Mouse (Mus musculus) ovary, adult 10 weeks (tissue): Measurements from ENCODE around the gene Mmp27. TPM values are rescaled to one million over a fixed set of nuclear protein-coding genes. Genes with fewer than 3 reads are reported as not detected.

Source experiments
- polyA plus RNA-seq: library from polyadenylated mRNA; stranded (reverse); fragments of 350-450 nt; fragmentation: Illumina TruSeq; extraction: RNeasy Lipid Tissue Mini Kit (QIAGEN cat#74804); gene quantifications from one replicate; pipeline ENCODE4 v1.2.3, GENCODE M21; 2014

Gene Mmp27
- polyA plus RNA-seq = 1.5 TPM

DNA sequence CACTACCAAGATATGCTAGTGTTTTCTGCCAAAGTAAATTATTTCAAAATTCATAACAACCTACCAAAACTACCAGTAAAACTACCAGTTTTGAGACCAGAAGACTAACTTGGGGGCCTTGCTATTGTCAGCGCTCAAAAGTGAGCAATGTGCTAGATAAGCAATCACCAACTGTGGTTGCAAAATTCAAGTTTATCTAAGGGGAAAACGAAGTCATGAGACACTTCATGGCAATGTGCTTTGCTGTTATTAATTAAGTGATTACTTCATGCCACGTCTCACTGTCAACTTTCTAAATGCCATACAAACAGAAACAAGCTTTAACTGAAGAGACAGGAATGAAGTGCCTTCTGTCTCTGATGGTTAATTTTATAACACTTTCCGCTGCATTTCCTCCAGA, at the start of gene Mmp27:
TSS of gene Mmp27 (plus strand) at position 235 of the 400 bp plus-strand sequence.

DNA sequence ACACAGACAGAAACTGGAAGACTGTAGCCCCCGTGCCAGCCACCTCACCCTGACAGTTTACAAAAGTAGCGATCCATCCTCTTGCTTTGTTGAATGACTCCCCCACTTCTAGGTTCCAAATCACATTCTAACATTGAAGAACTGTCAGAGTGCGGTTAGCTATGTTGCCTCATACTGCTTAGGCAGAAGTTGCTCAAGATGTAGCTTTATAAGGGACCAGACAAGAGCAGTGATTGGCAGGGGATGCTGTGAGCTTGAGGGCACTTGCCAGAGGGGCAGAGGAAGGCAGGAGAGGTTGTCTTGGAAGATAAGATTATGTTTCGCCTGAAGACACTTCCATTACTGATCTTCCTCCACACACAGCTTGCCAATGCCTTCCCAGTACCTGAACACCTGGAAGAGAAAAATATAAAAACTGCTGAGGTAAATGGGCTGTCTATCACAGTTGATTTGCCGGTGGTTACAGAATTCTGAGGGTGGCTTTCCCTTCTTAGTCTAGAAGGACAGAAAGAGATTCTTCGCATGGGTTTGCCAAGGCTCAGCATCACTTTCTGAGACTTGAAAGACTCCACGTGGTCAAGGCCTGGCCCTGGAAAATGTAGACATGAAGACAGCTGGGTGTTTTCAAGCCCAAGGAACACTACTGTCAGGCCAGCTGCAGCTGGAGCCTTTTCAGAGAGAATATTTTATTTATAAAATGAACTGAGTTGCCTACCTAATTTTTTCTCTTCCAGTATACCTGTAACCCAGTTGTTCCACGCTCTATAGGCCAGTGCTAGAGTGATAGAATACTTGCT, 12.8 kb upstream of the Mmp27 start, which contains the start of gene Mmp8:
TSS of gene Mmp8 (plus strand) at position 236 of the 797 bp plus-strand sequence.

DNA sequence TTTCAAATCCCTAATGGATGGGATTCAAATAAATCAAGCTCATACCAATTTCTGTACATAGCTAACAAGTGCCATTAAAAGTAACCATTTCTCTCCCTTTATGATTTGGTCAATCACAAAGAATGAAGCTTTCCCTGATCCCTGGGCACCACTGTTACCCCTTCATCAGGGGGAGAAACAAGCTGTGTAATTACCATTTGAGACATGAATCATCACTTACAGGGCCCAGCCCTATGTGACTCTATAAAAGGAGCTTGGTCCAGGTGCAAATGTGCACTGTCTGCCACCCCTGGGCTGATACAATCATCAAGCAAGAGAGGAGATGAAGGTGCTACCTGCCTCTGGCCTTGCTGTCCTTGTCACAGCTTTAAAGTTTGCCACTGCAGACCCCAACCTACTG, 56.7 kb downstream of the Mmp27 start, which contains the start of gene Mmp20:
TSS of gene Mmp20 (plus strand) at position 301 of the 400 bp plus-strand sequence.

Other genes starting within 250 kb of the Mmp27 start
- 71.6 TPM for gene Mmp12, start 227.0 kb upstream of the Mmp27 start, polyA plus RNA-seq
- gene Mmp1b, start 183.3 kb upstream of the Mmp27 start, polyA plus RNA-seq = not detected
- gene Mmp3, start 125.6 kb upstream of the Mmp27 start, polyA plus RNA-seq = 3.8 TPM
- gene Mmp10, start 69.0 kb upstream of the Mmp27 start, polyA plus RNA-seq = not detected
- gene Mmp8, start 12.9 kb upstream of the Mmp27 start, polyA plus RNA-seq = 3.1 TPM
- not detected for gene Mmp20, start 56.8 kb downstream of the Mmp27 start, polyA plus RNA-seq
- gene Mmp7, start 120.7 kb downstream of the Mmp27 start, polyA plus RNA-seq = not detected
- gene Tmem123, start 192.6 kb downstream of the Mmp27 start, polyA plus RNA-seq = 508 TPM